Mouse (Mus musculus): ENCODE results near the gene Ldhal6b. TPM values are rescaled to one million over a fixed set of nuclear protein-coding genes. Genes with fewer than 3 reads are reported as not detected.

The Ldhal6b gene
- polyA plus RNA-seq, 1 experiment from 2014 or later = not detected

GRCm38 (mm10) chr17:5385694-5386093, 32.9 kb downstream of the Ldhal6b start:
- H3K27ac ChIP-seq (replicated peaks in 1 of 2; ENCODE audit: control insufficient read depth in 1 of 2, insufficient read depth in 1 of 2, low read depth in 2 of 2, low read length in 2 of 2) = no peak overlapping the region
- H3K9ac ChIP-seq (ENCODE audit: low read length) = no peak overlapping the region
- WGBS = 95% methylated on average over 1 of the region's 1 CpGs
- no peak overlapping the region for H3K4me3 ChIP-seq (ENCODE audit: control insufficient read depth in 1 of 2, insufficient read depth in 1 of 2, low read depth in 1 of 2, low read length in 2 of 2)
- H3K36me3 ChIP-seq (ENCODE audit: control insufficient read depth, insufficient read depth, low read length) = no peaks in the 10 kb centered on the region
- no peak for ATAC-seq (ENCODE audit: insufficient number of reproducible peaks, insufficient read depth, low FRiP score, low read depth)
- no peaks in the 10 kb centered on the region for H3K27me3 ChIP-seq (ENCODE audit: control insufficient read depth, insufficient read depth, low read length)
- no peak overlapping the region for H3K4me2 ChIP-seq (ENCODE audit: low read length)
- peaks cover 2 to 4% of the 10 kb centered on the region in 2 experiments; a peak in 3 of 4 replicates for H3K4me1 ChIP-seq (ENCODE audit: control insufficient read depth in 2 of 2, insufficient read depth in 2 of 2, low read length in 2 of 2)
- no peaks in the 10 kb centered on the region for H3K9me3 ChIP-seq (ENCODE audit: control insufficient read depth, low read length)

GRCm38 (mm10) chr17:5377930-5378310, 40.6 kb downstream of the Ldhal6b start:
- WGBS = 28% methylated on average over 7 of the region's 7 CpGs
- Histone ChIP-seq H3K36me3 (ENCODE audit: control insufficient read depth, insufficient read depth, low read length) (no peaks in the 10 kb centered on the region), H3K27ac (replicated peaks in 1 of 2; ENCODE audit: control insufficient read depth in 1 of 2, insufficient read depth in 1 of 2, low read depth in 2 of 2, low read length in 2 of 2) (no peak overlapping the region), H3K27me3 (ENCODE audit: control insufficient read depth, insufficient read depth, low read length) (no peaks in the 10 kb centered on the region), H3K4me3 (ENCODE audit: control insufficient read depth in 1 of 2, insufficient read depth in 1 of 2, low read depth in 1 of 2, low read length in 2 of 2) (no peak overlapping the region), H3K4me2 (ENCODE audit: low read length) (no peak overlapping the region), H3K9ac (ENCODE audit: low read length) (no peak overlapping the region), H3K9me3 (ENCODE audit: control insufficient read depth, low read length) (no peaks in the 10 kb centered on the region), H3K4me1 (ENCODE audit: control insufficient read depth in 2 of 2, insufficient read depth in 2 of 2, low read length in 2 of 2) (peaks cover 2 to 4% of the 10 kb centered on the region in 2 experiments; a peak in 3 of 4 replicates)
- no peak for ATAC-seq (ENCODE audit: insufficient number of reproducible peaks, insufficient read depth, low FRiP score, low read depth)

GRCm38 (mm10) chr17:5377151-5377929, 41.2 kb downstream of the Ldhal6b start:
- 34% methylated on average over 11 of the region's 11 CpGs for WGBS
- peaks cover 2 to 9% of the 10 kb centered on the region in 2 experiments; a peak in 3 of 4 replicates for H3K4me1 ChIP-seq (ENCODE audit: control insufficient read depth in 2 of 2, insufficient read depth in 2 of 2, low read length in 2 of 2)

GRCm38 (mm10) chr17:5372951-5373350, 45.6 kb downstream of the Ldhal6b start:
- 0 out of 4 replicates have a peak overlapping the region, but pooled peaks of 1 of the 2 experiments have one; percentile 17 for H3K27ac ChIP-seq (replicated peaks in 1 of 2; ENCODE audit: control insufficient read depth in 1 of 2, insufficient read depth in 1 of 2, low read depth in 2 of 2, low read length in 2 of 2)
- peaks cover 11 to 28% of the 10 kb centered on the region in 2 experiments for H3K4me1 ChIP-seq (ENCODE audit: control insufficient read depth in 2 of 2, insufficient read depth in 2 of 2, low read length in 2 of 2)
- peaks cover 4% of the 10 kb centered on the region; the same call in 1 of the 2 replicates for H3K9me3 ChIP-seq (ENCODE audit: control insufficient read depth, low read length)
- H3K9ac ChIP-seq (ENCODE audit: low read length) = no peak overlapping the region
- 75% methylated on average over 8 of the region's 8 CpGs for WGBS
- H3K4me2 ChIP-seq (ENCODE audit: low read length) = no peak overlapping the region
- H3K27me3 ChIP-seq (ENCODE audit: control insufficient read depth, insufficient read depth, low read length) = no peaks in the 10 kb centered on the region
- no peak overlapping the region for H3K4me3 ChIP-seq (ENCODE audit: control insufficient read depth in 1 of 2, insufficient read depth in 1 of 2, low read depth in 1 of 2, low read length in 2 of 2)
- H3K36me3 ChIP-seq (ENCODE audit: control insufficient read depth, insufficient read depth, low read length) = no peaks in the 10 kb centered on the region
- ATAC-seq (ENCODE audit: insufficient number of reproducible peaks, insufficient read depth, low FRiP score, low read depth) = no peak

More at GRCm38 (mm10) chr17:5377151-5377929, 41.2 kb downstream of the Ldhal6b start:
- ATAC-seq (ENCODE audit: insufficient number of reproducible peaks, insufficient read depth, low FRiP score, low read depth) = no peak
- no peak overlapping the region for H3K4me3 ChIP-seq (ENCODE audit: control insufficient read depth in 1 of 2, insufficient read depth in 1 of 2, low read depth in 1 of 2, low read length in 2 of 2)
- H3K27me3 ChIP-seq (ENCODE audit: control insufficient read depth, insufficient read depth, low read length) = no peaks in the 10 kb centered on the region
- no peak overlapping the region for H3K9ac ChIP-seq (ENCODE audit: low read length)
- no peaks in the 10 kb centered on the region for H3K36me3 ChIP-seq (ENCODE audit: control insufficient read depth, insufficient read depth, low read length)
- H3K27ac ChIP-seq (replicated peaks in 1 of 2; ENCODE audit: control insufficient read depth in 1 of 2, insufficient read depth in 1 of 2, low read depth in 2 of 2, low read length in 2 of 2) = no peak overlapping the region
- H3K9me3 ChIP-seq (ENCODE audit: control insufficient read depth, low read length) = no peaks in the 10 kb centered on the region
- H3K4me2 ChIP-seq (ENCODE audit: low read length) = no peak overlapping the region

- H3K9ac ChIP-seq (ENCODE audit: low read length) = no peak overlapping the region
- no peaks in the 10 kb centered on the region for H3K36me3 ChIP-seq (ENCODE audit: control insufficient read depth, insufficient read depth, low read length)
- H3K4me1 ChIP-seq (ENCODE audit: control insufficient read depth in 2 of 2, insufficient read depth in 2 of 2, low read length in 2 of 2) = peaks cover 11 to 28% of the 10 kb centered on the region in 2 experiments
- peaks cover 4% of the 10 kb centered on the region; the same call in 1 of the 2 replicates for H3K9me3 ChIP-seq (ENCODE audit: control insufficient read depth, low read length)
- no peak overlapping the region for H3K4me3 ChIP-seq (ENCODE audit: control insufficient read depth in 1 of 2, insufficient read depth in 1 of 2, low read depth in 1 of 2, low read length in 2 of 2)
- 12% methylated on average over 7 of the region's 7 CpGs for WGBS
- peak; percentile 61; the same call in 1 of the 2 replicates for ATAC-seq (ENCODE audit: insufficient number of reproducible peaks, insufficient read depth, low FRiP score, low read depth)
- peak overlapping the region; percentile 30; the same call in 1 of the 2 replicates for H3K4me2 ChIP-seq (ENCODE audit: low read length)
- H3K27ac ChIP-seq (replicated peaks in 1 of 2; ENCODE audit: control insufficient read depth in 1 of 2, insufficient read depth in 1 of 2, low read depth in 2 of 2, low read length in 2 of 2) = peak overlapping the region; percentile 57 to 68
- H3K27me3 ChIP-seq (ENCODE audit: control insufficient read depth, insufficient read depth, low read length) = no peaks in the 10 kb centered on the region
Measured at GRCm38 (mm10) chr17:5371521-5371920, 47.0 kb downstream of the Ldhal6b start.

- no peak overlapping the region for H3K4me3 ChIP-seq (ENCODE audit: control insufficient read depth in 1 of 2, insufficient read depth in 1 of 2, low read depth in 1 of 2, low read length in 2 of 2)
- 27% methylated on average over 4 of the region's 4 CpGs for WGBS
- no peaks in the 10 kb centered on the region for H3K27me3 ChIP-seq (ENCODE audit: control insufficient read depth, insufficient read depth, low read length)
- peak overlapping the region; percentile 24 to 68; a peak in 2 of 4 replicates for H3K27ac ChIP-seq (replicated peaks in 1 of 2; ENCODE audit: control insufficient read depth in 1 of 2, insufficient read depth in 1 of 2, low read depth in 2 of 2, low read length in 2 of 2)
- peaks cover 4% of the 10 kb centered on the region; the same call in 1 of the 2 replicates for H3K9me3 ChIP-seq (ENCODE audit: control insufficient read depth, low read length)
- peaks cover 11 to 28% of the 10 kb centered on the region in 2 experiments for H3K4me1 ChIP-seq (ENCODE audit: control insufficient read depth in 2 of 2, insufficient read depth in 2 of 2, low read length in 2 of 2)
- H3K4me2 ChIP-seq (ENCODE audit: low read length) = peak overlapping the region; percentile 30; the same call in 1 of the 2 replicates
- ATAC-seq (ENCODE audit: insufficient number of reproducible peaks, insufficient read depth, low FRiP score, low read depth) = no peak
- no peak overlapping the region for H3K9ac ChIP-seq (ENCODE audit: low read length)
- no peaks in the 10 kb centered on the region for H3K36me3 ChIP-seq (ENCODE audit: control insufficient read depth, insufficient read depth, low read length)
Measured at GRCm38 (mm10) chr17:5371032-5371431, 47.5 kb downstream of the Ldhal6b start.

Data from heart, embryonic 14.5 days (tissue).